In the genomic region with DNA sequence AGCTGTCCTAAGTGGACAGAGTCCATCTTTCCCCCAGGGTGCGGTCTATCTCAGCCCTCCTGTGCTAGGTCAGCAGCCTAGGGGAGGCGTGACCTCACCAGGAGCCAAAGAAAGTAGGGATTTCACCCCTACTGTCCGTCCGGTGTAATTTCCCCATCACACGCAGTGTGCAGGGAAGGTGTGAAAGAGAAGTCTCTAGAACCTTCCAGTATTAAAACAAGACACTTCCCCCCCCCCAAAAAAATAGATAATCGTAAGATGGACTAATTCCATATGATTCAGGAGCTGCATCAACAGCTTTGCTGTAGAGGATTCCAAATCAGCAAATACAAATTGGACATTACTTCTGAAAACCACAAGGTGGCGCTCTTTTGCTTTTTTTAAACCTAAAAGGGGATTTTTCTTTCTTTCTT, we compare ENCODE assay signal across 8 mouse cellular contexts. TPM values are rescaled to one million over a fixed set of nuclear protein-coding genes. Genes with fewer than 3 reads are reported as not detected.
DNase-seq lines count a peak whose midpoint lies in the region; ATAC-seq and TF ChIP-seq lines count a peak whose summit lies in the region.

No protein-coding gene starts in this region.

- no peaks in the 10 kb centered on the region for H3K36me3 ChIP-seq in kidney, postnatal 0 days (ENCODE audit: insufficient read depth, low read length)
- no peaks in the 10 kb centered on the region for H3K36me3 ChIP-seq in heart, postnatal 0 days (replicated peaks; ENCODE audit: control insufficient read depth, insufficient read depth, low read length)

- TF ChIP-seq EP300 in heart, postnatal 0 days (IDR thresholded peaks at IDR 0.05; ENCODE audit: low read depth), result no peak

- peak; percentile 82 for DNase-seq in kidney, postnatal 0 days (ENCODE audit: low spot score)
- DNase-seq in kidney, adult 8-10 months, result no peak
- peak; percentile 57 for DNase-seq in adipocyte (ENCODE audit: low spot score)
- peak; percentile 65 for DNase-seq in heart, postnatal 0 days (ENCODE audit: low spot score)
- peak; percentile 47 for DNase-seq in mesoderm, embryonic 11.5 days (ENCODE audit: low read depth, low spot score)
- DNase-seq in layer of hippocampus, adult 11-12 months (ENCODE audit: low spot score), result no peak
- DNase-seq in left cerebral cortex, postnatal 36 days (ENCODE audit: low spot score in 2 of 2), result no peak
- DNase-seq in spleen, adult 12 weeks (ENCODE audit: low spot score), result no peak

- no peaks in the 10 kb centered on the region for H3K4me1 ChIP-seq in kidney, postnatal 0 days (replicated peaks; ENCODE audit: insufficient read depth, low read length)
- no peaks in the 10 kb centered on the region for H3K4me1 ChIP-seq in heart, postnatal 0 days (ENCODE audit: control insufficient read depth, insufficient read depth)

- no peaks in the 10 kb centered on the region for H3K9me3 ChIP-seq in kidney, postnatal 0 days (replicated peaks; ENCODE audit: low read length)
- H3K9me3 ChIP-seq in heart, postnatal 0 days (replicated peaks; ENCODE audit: control insufficient read depth, low read length), result no peaks in the 10 kb centered on the region

- no peak overlapping the region for H3K9ac ChIP-seq in kidney, postnatal 0 days (ENCODE audit: low read depth, low read length)
- H3K9ac ChIP-seq in heart, postnatal 0 days (replicated peaks; ENCODE audit: low read depth, low read length), result no peak overlapping the region

- no peak overlapping the region for H3K4me3 ChIP-seq in kidney, postnatal 0 days (replicated peaks; ENCODE audit: low read depth, low read length)
- H3K4me3 ChIP-seq in heart, postnatal 0 days (ENCODE audit: low read depth, low read length), result 0 out of 2 replicates have a peak overlapping the region, but pooled peaks have one; percentile 0

- WGBS in kidney, postnatal 0 days, result 21% methylated on average over 7 of the region's 7 CpGs
- WGBS in heart, postnatal 0 days, result 12% methylated on average over 7 of the region's 7 CpGs

- H3K27me3 ChIP-seq in kidney, postnatal 0 days (ENCODE audit: insufficient read depth, low read length), result no peaks in the 10 kb centered on the region
- no peaks in the 10 kb centered on the region for H3K27me3 ChIP-seq in heart, postnatal 0 days (ENCODE audit: control insufficient read depth, insufficient read depth, low read length)

- H3K4me2 ChIP-seq in kidney, postnatal 0 days (ENCODE audit: low read length), result no peak overlapping the region
- H3K4me2 ChIP-seq in heart, postnatal 0 days (ENCODE audit: low read depth, low read length), result peak overlapping the region; percentile 28

- intact Hi-C loops in left cerebral cortex, postnatal 36 days (cut with DNase I), result loop anchor here (2.0 to 5.0 kb wide), 2 partner anchors 221 to 1636 kb away; partner anchors contain the start of genes Fat4 and Hspa4l

- TF ChIP-seq CTCF in kidney, postnatal 0 days (IDR thresholded peaks at IDR 0.05; ENCODE audit: low read depth), result peak; percentile 71
- peak; percentile 42 for TF ChIP-seq CTCF in heart, postnatal 0 days (IDR thresholded peaks at IDR 0.05; ENCODE audit: low read depth)

- ATAC-seq in kidney, postnatal 0 days (replicated peaks; ENCODE audit: low FRiP score, low read depth), result no peak
- no peak for ATAC-seq in heart, postnatal 0 days (ENCODE audit: insufficient read depth, low read depth)

- H3K27ac ChIP-seq in kidney, postnatal 0 days, result no peak overlapping the region
- no peak overlapping the region for H3K27ac ChIP-seq in heart, postnatal 0 days (ENCODE audit: low read depth)

RNA-seq across cellular contexts. Expression of gene Intu, which starts 7.7 kb away (rescaled TPM):
- polyA plus RNA-seq in kidney, postnatal 0 days (2015; fragmentation: Nextera tagmentation; extraction: Ambion mirVana), result 2.0 and 2.3 TPM in 2 replicates
- total RNA-seq in heart, postnatal 0 days (2014; rRNA removed; ENCODE audit: low replicate concordance), result 5.8 and 11.4 TPM in 2 replicates
- 2.7 TPM in 2 replicates for polyA plus RNA-seq in heart, postnatal 0 days (2015; fragmentation: Nextera tagmentation; extraction: Ambion mirVana)
- total RNA-seq in left cerebral cortex, postnatal 36 days (2021), result 1 to 10 TPM; 6.2 to 7.3 TPM

Comparison
In these comparisons a context has a peak if more than half of its experiments do, and no peak if none do; other contexts are left out.
1. DNase-seq: peak in kidney, postnatal 0 days (single experiment), adipocyte (single experiment), heart, postnatal 0 days (single experiment) and mesoderm, embryonic 11.5 days (single experiment); none in kidney, adult 8-10 months (0 of 2), layer of hippocampus, adult 11-12 months (single experiment), left cerebral cortex, postnatal 36 days (0 of 2) and spleen, adult 12 weeks (single experiment).